Mouse (Mus musculus): ENCODE results near the gene Foxd2. TPM values are rescaled to one million over a fixed set of nuclear protein-coding genes. Genes with fewer than 3 reads are reported as not detected.

Foxd2 gene
- polyA plus RNA-seq, 1 experiment from 2014 or later: 0.21 TPM

DNA sequence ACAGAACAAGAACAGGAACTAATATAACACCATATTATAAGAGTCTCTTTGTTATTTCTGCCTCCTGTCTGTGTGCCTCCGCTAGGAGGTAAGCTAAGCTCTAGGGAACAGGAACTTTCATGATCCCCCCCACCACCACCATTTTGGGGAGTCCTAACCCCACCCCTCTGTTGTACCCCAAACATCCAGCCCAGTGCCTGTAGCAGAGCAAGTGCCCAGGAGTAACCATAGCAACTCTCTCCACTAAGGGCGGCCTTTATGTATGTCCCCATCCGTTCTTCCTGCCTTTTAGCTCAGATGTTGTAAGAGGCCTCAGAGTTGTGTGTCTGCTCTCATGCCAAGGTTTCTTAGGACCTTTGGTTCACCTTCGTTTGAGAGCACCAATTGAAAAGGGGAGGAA, 33.4 kb upstream of the Foxd2 start:
- Histone ChIP-seq H3K9ac (ENCODE audit: low read depth, low read length) (no peak overlapping the region), H3K4me2 (ENCODE audit: low read depth, low read length) (no peak overlapping the region), H3K27me3 (replicated peaks; ENCODE audit: control insufficient read depth, insufficient read depth, low read length) (no peaks in the 10 kb centered on the region; the same call in 1 of the 2 replicates), H3K36me3 (ENCODE audit: control insufficient read depth, insufficient read depth, low read length) (no peaks in the 10 kb centered on the region), H3K27ac (ENCODE audit: low read length) (no peak overlapping the region), H3K4me1 (ENCODE audit: control insufficient read depth, insufficient read depth, low read length) (no peaks in the 10 kb centered on the region), H3K9me3 (ENCODE audit: control insufficient read depth, low read length) (no peaks in the 10 kb centered on the region), H3K4me3 (ENCODE audit: low read length) (no peak overlapping the region)
- ATAC-seq: no peak
- 52% methylated on average over 4 of the region's 4 CpGs for WGBS

DNA sequence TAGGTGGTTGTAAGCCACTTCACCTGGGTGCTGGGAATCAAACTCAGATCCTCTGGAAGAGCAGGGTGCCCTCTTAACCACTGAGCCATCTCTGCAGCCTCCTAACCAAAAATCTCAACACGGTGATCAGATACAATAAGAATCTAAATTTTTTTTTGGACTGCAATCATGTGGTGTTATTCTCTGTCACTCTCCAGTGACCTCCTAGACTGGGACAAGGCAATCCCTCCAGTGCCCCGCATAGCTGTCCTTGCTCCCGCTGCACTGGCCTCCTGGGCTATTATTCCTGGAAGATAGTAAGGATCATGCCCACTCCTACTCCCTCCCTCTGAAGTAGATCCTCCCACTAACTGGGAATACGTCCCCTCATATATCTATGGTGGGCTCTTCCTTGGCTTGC, 32.6 kb upstream of the Foxd2 start:
- Histone ChIP-seq H3K27ac (ENCODE audit: low read length) (no peak overlapping the region), H3K4me3 (ENCODE audit: low read length) (no peak overlapping the region), H3K36me3 (ENCODE audit: control insufficient read depth, insufficient read depth, low read length) (no peaks in the 10 kb centered on the region), H3K4me2 (ENCODE audit: low read depth, low read length) (no peak overlapping the region), H3K9ac (ENCODE audit: low read depth, low read length) (no peak overlapping the region), H3K27me3 (replicated peaks; ENCODE audit: control insufficient read depth, insufficient read depth, low read length) (no peaks in the 10 kb centered on the region; the same call in 1 of the 2 replicates), H3K9me3 (ENCODE audit: control insufficient read depth, low read length) (no peaks in the 10 kb centered on the region), H3K4me1 (ENCODE audit: control insufficient read depth, insufficient read depth, low read length) (no peaks in the 10 kb centered on the region)
- no peak for ATAC-seq
- 82% methylated on average over 4 of the region's 4 CpGs for WGBS

DNA sequence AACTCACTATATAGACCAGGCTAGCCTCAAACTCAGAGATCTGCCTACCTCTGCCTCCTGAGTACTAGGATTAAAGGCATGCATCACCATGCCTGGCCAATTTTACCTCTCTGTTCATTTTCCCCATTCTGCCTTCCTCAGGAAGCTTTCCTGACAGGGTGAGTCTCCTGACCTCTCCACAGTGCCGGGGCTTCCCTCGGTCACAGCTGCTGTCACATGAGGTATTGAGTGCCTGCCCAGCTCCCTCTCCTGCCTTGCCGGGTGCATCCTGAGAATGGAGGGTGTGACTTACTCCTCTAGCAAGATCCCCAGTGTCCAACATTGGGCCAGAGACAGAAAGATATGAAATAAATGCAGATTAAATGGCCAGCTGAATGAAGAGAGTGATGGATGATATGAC, 29.6 kb upstream of the Foxd2 start:
- H3K4me2 ChIP-seq (ENCODE audit: low read depth, low read length): no peak overlapping the region
- no peak overlapping the region for H3K9ac ChIP-seq (ENCODE audit: low read depth, low read length)
- 57% methylated on average over 3 of the region's 3 CpGs for WGBS
- no peak for ATAC-seq
- H3K27ac ChIP-seq (ENCODE audit: low read length): no peak overlapping the region
- no peaks in the 10 kb centered on the region for H3K9me3 ChIP-seq (ENCODE audit: control insufficient read depth, low read length)
- H3K36me3 ChIP-seq (ENCODE audit: control insufficient read depth, insufficient read depth, low read length): no peaks in the 10 kb centered on the region
- H3K4me1 ChIP-seq (ENCODE audit: control insufficient read depth, insufficient read depth, low read length): no peaks in the 10 kb centered on the region
- H3K4me3 ChIP-seq (ENCODE audit: low read length): no peak overlapping the region
- no peaks in the 10 kb centered on the region; the same call in 1 of the 2 replicates for H3K27me3 ChIP-seq (replicated peaks; ENCODE audit: control insufficient read depth, insufficient read depth, low read length)

DNA sequence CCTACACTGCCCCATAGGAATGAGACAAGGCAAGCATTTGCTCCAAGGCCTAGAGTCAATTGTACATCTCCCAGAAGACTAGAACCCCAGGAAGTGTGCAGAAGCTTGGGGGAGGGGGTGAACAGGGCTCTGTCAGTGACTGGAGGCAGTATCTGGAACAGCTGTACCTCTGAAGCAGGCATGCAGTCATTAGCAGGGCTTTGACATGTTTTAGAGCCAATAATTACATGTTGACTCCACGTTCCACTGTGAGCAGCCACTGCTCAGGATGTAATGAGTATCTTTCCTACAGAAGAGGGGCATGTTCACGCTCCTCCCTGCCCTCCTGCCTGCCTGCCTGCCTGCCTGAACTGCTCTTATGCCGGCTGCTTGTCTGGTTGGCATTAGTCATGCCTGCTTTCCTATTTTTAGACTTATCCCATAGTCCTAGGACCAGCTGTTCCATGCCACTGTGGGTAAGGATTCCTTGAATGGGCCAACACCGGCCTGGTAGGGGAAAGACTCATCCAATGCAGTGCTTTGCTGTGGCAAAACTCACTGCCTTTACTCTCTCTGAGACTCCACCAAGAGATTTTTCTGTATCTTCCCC, 28.9 kb upstream of the Foxd2 start:
- Histone ChIP-seq H3K4me3 (ENCODE audit: low read length) (no peak overlapping the region), H3K9ac (ENCODE audit: low read depth, low read length) (no peak overlapping the region), H3K4me2 (ENCODE audit: low read depth, low read length) (no peak overlapping the region), H3K27ac (ENCODE audit: low read length) (no peak overlapping the region), H3K9me3 (ENCODE audit: control insufficient read depth, low read length) (no peaks in the 10 kb centered on the region), H3K36me3 (ENCODE audit: control insufficient read depth, insufficient read depth, low read length) (no peaks in the 10 kb centered on the region), H3K27me3 (replicated peaks; ENCODE audit: control insufficient read depth, insufficient read depth, low read length) (no peaks in the 10 kb centered on the region; the same call in 1 of the 2 replicates), H3K4me1 (ENCODE audit: control insufficient read depth, insufficient read depth, low read length) (no peaks in the 10 kb centered on the region)
- 68% methylated on average over 4 of the region's 4 CpGs for WGBS
- no peak for ATAC-seq

DNA sequence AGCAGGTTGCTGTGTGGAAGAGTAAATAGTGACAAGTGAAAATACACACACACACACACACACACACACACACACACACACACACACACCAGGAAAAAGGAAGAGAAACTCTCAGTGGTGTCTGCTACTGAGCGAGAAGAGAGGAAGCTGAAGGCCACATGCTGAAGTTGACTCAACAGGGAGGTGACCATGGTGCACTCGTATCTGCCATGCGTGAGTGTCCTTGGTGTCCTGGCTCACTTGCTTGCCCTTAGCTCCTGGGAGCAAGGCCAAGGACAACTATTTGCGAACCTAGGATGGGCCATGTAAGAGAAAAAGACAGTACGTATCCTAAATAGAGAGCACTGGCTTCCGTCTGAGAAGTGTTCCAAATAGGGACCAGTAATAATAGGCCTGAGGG, 25.5 kb upstream of the Foxd2 start:
- no peak overlapping the region for H3K4me3 ChIP-seq (ENCODE audit: low read length)
- no peak for ATAC-seq
- no peaks in the 10 kb centered on the region for H3K4me1 ChIP-seq (ENCODE audit: control insufficient read depth, insufficient read depth, low read length)
- no peak overlapping the region for H3K27ac ChIP-seq (ENCODE audit: low read length)
- 89% methylated on average over 6 of the region's 6 CpGs for WGBS
- H3K36me3 ChIP-seq (ENCODE audit: control insufficient read depth, insufficient read depth, low read length): no peaks in the 10 kb centered on the region
- no peak overlapping the region for H3K4me2 ChIP-seq (ENCODE audit: low read depth, low read length)
- no peaks in the 10 kb centered on the region for H3K9me3 ChIP-seq (ENCODE audit: control insufficient read depth, low read length)
- no peak overlapping the region for H3K9ac ChIP-seq (ENCODE audit: low read depth, low read length)
- H3K27me3 ChIP-seq (replicated peaks; ENCODE audit: control insufficient read depth, insufficient read depth, low read length): no peaks in the 10 kb centered on the region; the same call in none of the 2 replicates

DNA sequence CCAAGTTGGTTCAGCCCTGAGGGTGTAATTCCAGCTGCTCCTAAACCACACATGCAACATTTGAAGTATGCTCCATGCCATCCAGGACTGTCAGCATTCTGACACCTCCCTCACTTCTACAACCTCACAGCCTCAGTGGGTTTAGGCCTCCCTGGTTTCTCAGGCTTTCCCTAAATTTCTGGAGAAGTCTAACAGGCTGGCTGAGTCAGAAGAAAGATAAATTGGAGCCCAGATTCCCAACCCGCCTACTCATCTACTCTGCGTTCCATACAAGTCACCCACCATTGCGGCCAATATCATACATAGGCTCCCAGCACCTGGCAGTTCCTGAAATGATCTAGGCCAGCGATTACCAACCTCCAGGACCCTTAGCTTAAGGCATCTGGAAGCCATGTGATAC, 24.1 kb upstream of the Foxd2 start:
- no peak overlapping the region for H3K4me2 ChIP-seq (ENCODE audit: low read depth, low read length)
- no peaks in the 10 kb centered on the region for H3K4me1 ChIP-seq (ENCODE audit: control insufficient read depth, insufficient read depth, low read length)
- WGBS: 90% methylated on average over 4 of the region's 4 CpGs
- no peak overlapping the region for H3K27ac ChIP-seq (ENCODE audit: low read length)
- H3K4me3 ChIP-seq (ENCODE audit: low read length): no peak overlapping the region
- H3K36me3 ChIP-seq (ENCODE audit: control insufficient read depth, insufficient read depth, low read length): no peaks in the 10 kb centered on the region
- ATAC-seq: no peak
- no peak overlapping the region for H3K9ac ChIP-seq (ENCODE audit: low read depth, low read length)
- peaks cover 13% of the 10 kb centered on the region for H3K27me3 ChIP-seq (replicated peaks; ENCODE audit: control insufficient read depth, insufficient read depth, low read length)
- no peaks in the 10 kb centered on the region for H3K9me3 ChIP-seq (ENCODE audit: control insufficient read depth, low read length)

DNA sequence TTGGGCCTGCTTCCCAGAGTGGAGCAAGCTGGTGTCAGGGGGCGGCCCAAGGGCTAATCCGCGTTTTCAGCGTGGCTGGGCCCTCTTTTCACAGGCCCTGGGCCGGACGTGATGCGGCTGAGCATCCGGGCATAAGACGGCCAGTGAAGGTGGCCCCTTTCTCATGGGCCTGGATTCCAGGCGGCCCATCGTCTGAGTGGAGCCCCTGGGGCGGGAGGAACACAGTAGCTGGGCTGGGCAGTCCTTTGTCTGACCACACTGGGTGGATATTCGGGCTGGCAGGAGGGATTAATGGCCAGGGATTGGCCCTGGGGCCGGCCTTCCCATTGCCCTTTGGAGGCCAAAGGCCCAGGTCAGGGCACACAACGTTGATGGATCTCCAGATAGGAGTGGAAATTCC, 20.5 kb upstream of the Foxd2 start:
- peaks cover 48% of the 10 kb centered on the region for H3K27me3 ChIP-seq (replicated peaks; ENCODE audit: control insufficient read depth, insufficient read depth, low read length)
- WGBS: 47% methylated on average over 15 of the region's 15 CpGs

DNA sequence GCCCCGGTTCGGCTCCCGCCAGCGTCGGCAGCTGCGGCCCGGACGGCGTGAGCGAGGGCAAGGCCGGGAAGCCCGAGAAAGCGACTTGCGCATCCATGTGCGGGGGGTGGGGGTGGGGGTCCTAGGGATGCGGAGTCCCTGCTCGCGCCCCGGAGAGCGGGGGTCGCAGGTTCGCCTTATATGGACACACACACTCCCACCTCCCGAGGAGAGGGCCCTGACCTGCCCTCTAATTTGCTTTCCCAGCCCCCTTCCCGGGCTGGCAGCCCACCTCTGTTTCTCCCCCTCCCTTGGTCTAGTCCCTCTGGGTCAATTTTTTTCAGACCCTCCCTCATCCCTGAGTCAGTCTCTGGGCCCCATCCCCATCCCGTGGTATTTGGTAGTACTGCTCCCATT, 17.2 kb upstream of the Foxd2 start, which contains the start of gene Foxe3:
Foxe3 (minus strand) TSS at position 97 of the 396 bp plus-strand sequence.
- no peak within 1 kb of the TSS for H3K27ac ChIP-seq (ENCODE audit: low read length)
- H3K36me3 ChIP-seq (ENCODE audit: control insufficient read depth, insufficient read depth, low read length): no peaks in the 10 kb centered on the region
- no peak for ATAC-seq
- peak within 1 kb of the TSS; percentile 43 for H3K9ac ChIP-seq (ENCODE audit: low read depth, low read length)
- H3K4me2 ChIP-seq (ENCODE audit: low read depth, low read length): peak within 1 kb of the TSS; percentile 78
- H3K9me3 ChIP-seq (ENCODE audit: control insufficient read depth, low read length): no peaks in the 10 kb centered on the region
- peaks cover 12% of the 10 kb centered on the region for H3K4me1 ChIP-seq (ENCODE audit: control insufficient read depth, insufficient read depth, low read length)
- peak within 1 kb of the TSS; percentile 50 for H3K4me3 ChIP-seq (ENCODE audit: low read length)
- under 1% methylated on average over 22 of the region's 25 CpGs for WGBS
- peaks cover 67% of the 10 kb centered on the region for H3K27me3 ChIP-seq (replicated peaks; ENCODE audit: control insufficient read depth, insufficient read depth, low read length)

More for the DNA sequence above, 20.5 kb upstream of the Foxd2 start:
- H3K9ac ChIP-seq (ENCODE audit: low read depth, low read length): no peak overlapping the region
- no peaks in the 10 kb centered on the region for H3K36me3 ChIP-seq (ENCODE audit: control insufficient read depth, insufficient read depth, low read length)
- peaks cover 12% of the 10 kb centered on the region for H3K4me1 ChIP-seq (ENCODE audit: control insufficient read depth, insufficient read depth, low read length)
- H3K9me3 ChIP-seq (ENCODE audit: control insufficient read depth, low read length): no peaks in the 10 kb centered on the region
- no peak overlapping the region for H3K27ac ChIP-seq (ENCODE audit: low read length)
- ATAC-seq: no peak
- H3K4me3 ChIP-seq (ENCODE audit: low read length): no peak overlapping the region
- no peak overlapping the region for H3K4me2 ChIP-seq (ENCODE audit: low read depth, low read length)

DNA sequence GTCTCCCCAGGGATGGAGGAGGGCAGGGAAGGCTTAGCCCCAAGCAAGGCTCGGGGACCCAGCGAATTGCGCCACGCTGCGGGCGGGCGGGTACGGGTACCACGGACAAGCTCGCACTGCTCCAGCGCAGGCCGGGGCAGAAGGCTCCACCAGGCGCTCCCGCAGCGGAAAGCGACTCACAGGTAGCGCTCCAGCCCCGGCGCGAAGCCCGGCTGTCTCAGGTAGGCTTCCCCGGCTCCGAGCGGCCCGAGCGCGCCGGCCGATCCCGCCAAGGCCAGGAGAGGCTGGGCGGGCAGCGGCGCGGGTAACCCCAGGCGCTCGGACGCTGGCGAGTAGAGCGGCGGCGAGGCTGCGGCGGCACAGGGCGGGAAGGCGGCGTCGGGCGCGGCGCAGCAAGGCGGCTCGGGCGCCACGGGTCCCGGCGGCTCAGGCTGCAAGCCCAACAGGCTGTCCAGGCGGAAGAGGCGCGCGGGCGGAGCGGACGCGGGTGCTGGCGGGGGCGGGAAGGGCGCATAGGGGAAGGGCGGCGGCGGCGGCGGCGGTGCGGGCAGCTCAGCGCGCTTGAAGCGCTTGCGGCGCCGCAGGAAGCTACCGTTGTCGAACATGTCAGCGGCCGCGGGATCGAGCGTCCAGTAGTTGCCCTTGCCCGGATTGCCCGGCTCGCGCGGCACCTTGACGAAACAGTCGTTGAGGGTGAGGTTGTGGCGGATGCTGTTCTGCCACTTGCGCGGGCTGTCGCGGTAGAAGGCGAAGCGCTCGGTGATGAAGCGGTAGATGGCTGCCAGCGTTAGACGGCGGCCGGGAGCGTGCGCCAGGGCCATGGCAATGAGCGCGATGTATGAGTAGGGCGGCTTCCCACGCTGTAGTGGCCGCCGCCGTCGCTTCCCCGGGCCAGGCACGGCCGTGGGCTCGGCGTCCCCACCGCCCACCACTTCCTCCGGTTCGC, 16.6 kb upstream of the Foxd2 start:
- ATAC-seq: peak; percentile 67
- WGBS: under 1% methylated on average over 108 of the region's 125 CpGs
- no peak overlapping the region for H3K27ac ChIP-seq (ENCODE audit: low read length)

More for the DNA sequence above, 16.6 kb upstream of the Foxd2 start:
- peaks cover 67% of the 10 kb centered on the region for H3K27me3 ChIP-seq (replicated peaks; ENCODE audit: control insufficient read depth, insufficient read depth, low read length)
- peaks cover 12% of the 10 kb centered on the region for H3K4me1 ChIP-seq (ENCODE audit: control insufficient read depth, insufficient read depth, low read length)
- H3K4me3 ChIP-seq (ENCODE audit: low read length): peak overlapping the region; percentile 50
- no peaks in the 10 kb centered on the region for H3K9me3 ChIP-seq (ENCODE audit: control insufficient read depth, low read length)
- H3K36me3 ChIP-seq (ENCODE audit: control insufficient read depth, insufficient read depth, low read length): no peaks in the 10 kb centered on the region
- peak overlapping the region; percentile 78 for H3K4me2 ChIP-seq (ENCODE audit: low read depth, low read length)
- peak overlapping the region; percentile 43 for H3K9ac ChIP-seq (ENCODE audit: low read depth, low read length)
